Mouse (Mus musculus) forebrain, embryonic 14.5 days (tissue): ENCODE measurements around the gene Grpr. TPM values are rescaled to one million over a fixed set of nuclear protein-coding genes. Genes with fewer than 3 reads are reported as not detected.

Experiments used
- ATAC-seq: fragments of 200-750 bp; cut with Nextera tagmentation; 2 replicates; pipeline ENCODE4 v1.8.0; 2017; ENCODE audit warnings: mild to moderate bottlenecking, moderate library complexity
- DNase-seq: peaks from one replicate; pipeline ENCODE4 v3.0.0-alpha.2; 2015; ENCODE audit warnings: low spot score
- H3K27ac ChIP-seq: fragments of 300-500 bp; sonication (generic); 2 replicates; pipeline ENCODE4 v1.5.1; 2014; ENCODE audit warnings: low read depth, mild to moderate bottlenecking, control low read depth, low read length, moderate library complexity
- H3K27me3 ChIP-seq: fragments of 300-500 bp; sonication (generic); replicated peaks from 2 replicates; pipeline ENCODE4 v1.6.1; 2014; ENCODE audit warnings: low read length, control low read depth, mixed read lengths; ENCODE audit not compliant: control insufficient read depth, insufficient read depth
- H3K36me3 ChIP-seq: fragments of 300-500 bp; sonication (generic); 2 replicates; pipeline ENCODE4 v1.6.1; 2014; ENCODE audit warnings: low read length, control low read depth; ENCODE audit not compliant: control insufficient read depth, insufficient read depth
- H3K4me1 ChIP-seq: fragments of 300-500 bp; sonication (generic); 2 replicates; pipeline ENCODE4 v1.6.1; 2014; ENCODE audit warnings: antibody characterized with exemption, low read length, control low read depth; ENCODE audit not compliant: control insufficient read depth, insufficient read depth
- H3K4me2 ChIP-seq: fragments of 300-500 bp; sonication (generic); 2 replicates; pipeline ENCODE4 v1.6.1; 2014; ENCODE audit warnings: mild to moderate bottlenecking, control low read depth, low read length
- H3K4me3 ChIP-seq: fragments of 300-500 bp; sonication (generic); 2 replicates; pipeline ENCODE4 v1.5.1; 2014; ENCODE audit warnings: low read depth, low read length, control low read depth
- H3K9ac ChIP-seq: fragments of 300-500 bp; sonication (generic); 2 replicates; pipeline ENCODE4 v1.6.1; 2014; ENCODE audit warnings: mild to moderate bottlenecking, low read length, control low read depth, moderate library complexity
- H3K9me3 ChIP-seq: fragments of 300-500 bp; sonication (generic); replicated peaks from 2 replicates; pipeline ENCODE4 v1.6.1; 2016; ENCODE audit warnings: low read length, control low read depth, mixed read lengths; ENCODE audit not compliant: control insufficient read depth
- WGBS: fragments of 180-500 bp; shearing (Covaris S2); extraction: QIAGEN DNeasy Blood & Tissue Kit; methylation state at CpG from one replicate; pipeline ENCODE4 v1.1.7; 2014; 5-methylcytosine and 5-hydroxymethylcytosine counted together
- polyA plus RNA-seq: library from polyadenylated mRNA; unstranded; fragments of >200 nt; fragmentation: Nextera tagmentation; extraction: Ambion mirVana; gene quantifications from 2 replicates; pipeline ENCODE4 v1.2.1, GENCODE M21; 2014

Grpr gene
- 0.22 and 0.25 TPM in 2 replicates for polyA plus RNA-seq

DNA sequence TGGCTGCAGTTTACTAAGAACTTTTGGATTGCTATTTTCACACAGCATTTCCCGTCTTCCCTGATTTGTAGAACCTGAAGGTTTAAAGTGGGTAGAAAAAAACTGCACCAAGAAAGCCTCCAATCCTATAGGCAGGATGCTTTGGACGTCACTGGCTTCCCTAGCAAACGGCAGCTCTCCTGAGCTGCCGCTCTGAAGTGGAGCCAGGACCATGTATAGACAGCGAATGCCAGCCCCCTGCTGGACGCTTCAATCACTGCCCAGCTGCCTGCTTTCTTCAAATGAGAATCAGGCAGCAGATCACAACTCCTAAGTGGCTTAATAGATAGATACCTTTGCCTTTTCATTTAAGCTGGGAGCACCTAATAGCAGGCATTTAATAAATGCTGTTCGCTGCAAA lies at the start of gene Grpr:
Gene Grpr, minus strand, starts transcription at position 12 of the 400 bp plus-strand sequence.
- no peak within 1 kb of the TSS for H3K4me3 ChIP-seq

GRCm38 (mm10) chrX:163560521-163560920 lies 11.0 kb upstream of the Grpr start:
- Histone ChIP-seq H3K27me3 (no peaks in the 10 kb centered on the region), H3K9ac (no peak overlapping the region), H3K27ac (no peak overlapping the region), H3K9me3 (no peaks in the 10 kb centered on the region), H3K4me3 (no peak overlapping the region), H3K4me2 (no peak overlapping the region), H3K4me1 (no peaks in the 10 kb centered on the region), H3K36me3 (no peaks in the 10 kb centered on the region)
- DNase-seq, result no peak
- WGBS, result 86% methylated on average over 3 of the region's 3 CpGs
- no peak for ATAC-seq

More for the DNA sequence above, at the start of gene Grpr:
- ATAC-seq (peak; percentile 94), DNase-seq (peak; percentile 76)
- H3K36me3 ChIP-seq, result no peaks in the 10 kb centered on the region
- 27% methylated on average over 7 of the region's 7 CpGs for WGBS
- no peak within 1 kb of the TSS for H3K27ac ChIP-seq
- H3K27me3 ChIP-seq, result no peaks in the 10 kb centered on the region; the same call in 1 of the 2 replicates
- H3K4me1 ChIP-seq, result no peaks in the 10 kb centered on the region
- no peak within 1 kb of the TSS for H3K4me2 ChIP-seq
- H3K9me3 ChIP-seq, result no peaks in the 10 kb centered on the region
- no peak within 1 kb of the TSS for H3K9ac ChIP-seq

GRCm38 (mm10) chrX:163547042-163547441 lies 2.4 kb downstream of the Grpr start:
- no peak for ATAC-seq
- Histone ChIP-seq H3K9ac (no peak overlapping the region), H3K4me3 (no peak overlapping the region), H3K27me3 (no peaks in the 10 kb centered on the region; the same call in 1 of the 2 replicates), H3K4me2 (no peak overlapping the region), H3K36me3 (no peaks in the 10 kb centered on the region), H3K27ac (no peak overlapping the region), H3K9me3 (no peaks in the 10 kb centered on the region), H3K4me1 (no peaks in the 10 kb centered on the region)
- no peak for DNase-seq
- WGBS, result 77% methylated on average over 5 of the region's 5 CpGs

- no peak overlapping the region for H3K4me2 ChIP-seq
- no peaks in the 10 kb centered on the region for H3K4me1 ChIP-seq
- no peaks in the 10 kb centered on the region for H3K27me3 ChIP-seq
- H3K27ac ChIP-seq, result no peak overlapping the region
- DNase-seq, result no peak
- ATAC-seq, result no peak
- H3K9me3 ChIP-seq, result no peaks in the 10 kb centered on the region
- no peak overlapping the region for H3K9ac ChIP-seq
- no peak overlapping the region for H3K4me3 ChIP-seq
- WGBS, result 73% methylated on average over 2 of the region's 2 CpGs
- no peaks in the 10 kb centered on the region for H3K36me3 ChIP-seq
These were observed 16.6 kb downstream of the Grpr start for GRCm38 (mm10) chrX:163532836-163533235.

DNA sequence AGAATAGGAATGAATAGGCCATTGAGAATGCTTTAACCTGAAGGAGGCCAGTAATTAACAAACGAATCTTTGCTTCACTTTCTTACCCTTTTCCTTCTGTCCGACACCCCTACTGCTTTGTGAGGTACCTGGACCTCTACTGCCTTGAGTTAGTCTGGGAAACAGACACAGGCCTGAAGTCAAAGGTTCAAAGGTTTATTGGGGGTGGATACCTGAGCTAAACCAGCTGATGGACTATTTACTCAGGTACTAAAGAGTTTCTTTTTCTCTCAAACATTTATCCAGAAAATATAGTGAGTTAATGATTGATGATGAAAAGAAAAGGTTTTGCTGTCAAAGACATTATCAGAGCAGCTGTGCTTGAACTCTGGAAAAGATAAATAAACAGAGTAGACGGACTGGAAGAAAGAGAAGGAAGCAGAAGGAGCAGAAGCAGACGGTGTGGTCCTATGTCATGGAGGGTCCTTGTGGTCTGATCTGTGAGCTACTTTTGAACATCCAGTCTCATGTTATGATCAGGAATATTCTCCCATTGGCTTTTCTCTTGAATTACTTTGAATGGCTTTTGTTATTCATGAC lies 30.4 kb downstream of the Grpr start:
- Histone ChIP-seq H3K27ac (no peak overlapping the region), H3K9me3 (no peaks in the 10 kb centered on the region), H3K27me3 (no peaks in the 10 kb centered on the region), H3K4me1 (no peaks in the 10 kb centered on the region), H3K4me3 (no peak overlapping the region), H3K4me2 (no peak overlapping the region), H3K36me3 (no peaks in the 10 kb centered on the region), H3K9ac (no peak overlapping the region)
- WGBS, result 82% methylated on average over 4 of the region's 4 CpGs
- DNase-seq (no peak), ATAC-seq (no peak)

DNA sequence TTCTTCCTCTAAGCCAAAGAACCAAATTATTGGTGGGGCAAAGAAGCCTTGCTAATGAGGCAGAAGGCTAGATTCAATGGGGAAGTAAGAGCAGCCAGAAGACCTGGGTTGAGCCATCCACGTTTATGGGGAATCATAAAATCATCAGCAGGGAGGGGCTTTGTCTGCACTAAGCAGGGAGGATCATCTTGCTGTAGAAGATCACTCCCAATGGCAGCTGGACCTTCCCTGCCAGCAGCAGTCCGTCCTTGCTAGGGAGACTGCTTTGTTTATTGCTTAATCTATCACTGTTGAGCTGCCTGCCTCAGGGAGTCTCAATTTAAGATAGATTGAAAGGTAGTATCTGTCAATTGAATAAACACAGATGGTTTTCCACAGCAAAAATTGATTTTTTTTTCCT lies 37.7 kb downstream of the Grpr start:
- Histone ChIP-seq H3K4me1 (no peaks in the 10 kb centered on the region), H3K27me3 (no peaks in the 10 kb centered on the region), H3K36me3 (no peaks in the 10 kb centered on the region), H3K9me3 (no peaks in the 10 kb centered on the region), H3K9ac (no peak overlapping the region), H3K27ac (no peak overlapping the region), H3K4me2 (no peak overlapping the region), H3K4me3 (no peak overlapping the region)
- no peak for DNase-seq
- no peak for ATAC-seq
- WGBS, result 63% methylated on average over 2 of the region's 2 CpGs

DNA sequence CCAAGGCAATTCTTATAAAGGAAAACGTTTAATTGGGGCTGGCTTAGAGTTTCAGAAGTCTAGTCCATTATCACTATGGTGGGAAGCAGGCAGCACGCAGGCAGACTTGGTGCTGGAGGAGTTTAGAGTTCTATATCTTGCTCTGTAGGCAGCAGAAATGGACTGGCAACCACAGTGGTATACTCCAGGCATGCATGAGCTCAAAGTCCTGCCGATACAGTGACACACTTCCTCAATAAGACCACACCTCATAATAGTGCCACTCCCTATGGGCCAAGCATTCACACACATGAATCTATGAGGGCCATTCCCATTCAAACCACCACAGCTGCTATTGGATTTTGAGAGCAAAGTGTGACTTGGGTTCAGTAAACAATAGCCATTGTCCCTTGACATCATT lies 47.4 kb downstream of the Grpr start:
- H3K4me1 ChIP-seq, result no peaks in the 10 kb centered on the region
- no peak overlapping the region for H3K4me2 ChIP-seq
- no peak for ATAC-seq
- no peak overlapping the region for H3K27ac ChIP-seq
- no peak overlapping the region for H3K9ac ChIP-seq
- H3K36me3 ChIP-seq, result no peaks in the 10 kb centered on the region
- DNase-seq, result no peak
- no peaks in the 10 kb centered on the region for H3K27me3 ChIP-seq
- H3K4me3 ChIP-seq, result no peak overlapping the region
- 77% methylated on average over 3 of the region's 3 CpGs for WGBS
- H3K9me3 ChIP-seq, result no peaks in the 10 kb centered on the region

Other genes with a start within 250 kb of the Grpr start
- 2.7 and 3.2 TPM in 2 replicates for gene Rnf138rt1, start 211.7 kb upstream of the Grpr start, polyA plus RNA-seq